Mouse (Mus musculus) cerebellum, adult 9-10 months (tissue): ENCODE results near the gene Ankrd34a.

Experiments used
- DNase-seq: peaks from one replicate; pipeline ENCODE4 v3.0.0; 2022

The Ankrd34a gene

GRCm38 (mm10) chr3:96596228-96596707 lies at the start of gene Ankrd34a:
Ankrd34a (plus strand) TSS chr3:96596636.
- peak; percentile 94 for DNase-seq

DNA sequence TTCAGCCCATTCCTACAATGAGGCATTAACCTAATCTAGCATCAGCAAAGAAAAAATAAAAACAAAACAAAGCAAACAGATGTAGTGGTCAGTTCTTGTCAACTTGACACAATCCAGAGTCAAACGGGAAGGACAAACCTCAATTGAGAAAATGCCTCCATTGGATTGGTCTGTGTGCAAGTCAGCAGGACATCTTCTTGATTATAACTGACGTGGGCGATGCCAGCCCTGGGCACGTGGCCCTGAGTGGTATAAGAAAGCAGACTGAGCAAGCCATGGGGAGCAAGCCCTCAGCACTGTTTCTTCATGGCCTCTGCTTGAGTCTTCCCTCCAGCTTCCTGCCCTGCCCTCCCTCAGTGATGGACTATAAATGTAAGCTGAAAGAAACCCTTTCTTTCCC lies 49.6 kb upstream of the Ankrd34a start:
- DNase-seq = no peak

GRCm38 (mm10) chr3:96547389-96547960 lies 49.0 kb upstream of the Ankrd34a start:
- DNase-seq = peak; percentile 81

- DNase-seq = no peak
These were observed 47.6 kb upstream of the Ankrd34a start for GRCm38 (mm10) chr3:96548824-96549223.

DNA sequence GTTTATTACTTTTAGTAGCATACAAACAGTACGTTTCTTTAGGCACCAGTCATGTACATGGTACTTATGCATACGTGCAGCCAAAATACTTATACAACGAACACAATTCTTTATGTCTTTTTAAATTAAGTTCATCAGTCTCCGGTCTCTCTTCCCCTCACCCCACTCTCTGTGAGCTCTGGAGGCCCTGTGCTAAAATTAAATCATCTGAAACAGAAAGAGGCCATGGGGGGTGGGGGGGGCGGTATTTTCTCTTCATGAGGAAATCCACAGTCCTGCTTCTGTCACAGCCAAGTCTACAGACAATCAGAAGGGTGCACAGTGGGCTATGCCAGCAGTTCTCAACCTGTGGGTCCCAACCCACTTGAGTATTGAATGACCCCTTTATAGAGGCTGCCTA lies 47.1 kb upstream of the Ankrd34a start:
- DNase-seq = no peak

DNA sequence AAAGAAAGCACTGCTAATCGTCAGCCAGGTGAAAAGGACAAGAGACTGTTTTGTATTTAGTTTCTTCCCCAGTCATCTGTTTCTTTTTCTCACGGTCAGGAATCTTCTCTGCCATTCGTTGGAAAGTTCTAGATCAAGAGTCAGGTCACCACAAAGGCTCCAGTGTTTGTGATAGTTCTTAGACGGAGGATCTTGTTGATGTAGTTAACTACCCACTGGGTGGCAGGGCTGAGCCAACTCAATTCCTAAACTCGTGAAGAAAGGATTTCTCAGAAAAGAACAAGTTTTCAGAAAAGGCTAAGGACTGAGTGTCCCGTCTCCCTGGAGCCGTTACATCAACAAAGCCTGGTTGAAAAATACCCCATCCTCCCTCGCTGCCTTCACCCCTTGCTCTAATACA lies 45.2 kb upstream of the Ankrd34a start:
- no peak for DNase-seq

DNA sequence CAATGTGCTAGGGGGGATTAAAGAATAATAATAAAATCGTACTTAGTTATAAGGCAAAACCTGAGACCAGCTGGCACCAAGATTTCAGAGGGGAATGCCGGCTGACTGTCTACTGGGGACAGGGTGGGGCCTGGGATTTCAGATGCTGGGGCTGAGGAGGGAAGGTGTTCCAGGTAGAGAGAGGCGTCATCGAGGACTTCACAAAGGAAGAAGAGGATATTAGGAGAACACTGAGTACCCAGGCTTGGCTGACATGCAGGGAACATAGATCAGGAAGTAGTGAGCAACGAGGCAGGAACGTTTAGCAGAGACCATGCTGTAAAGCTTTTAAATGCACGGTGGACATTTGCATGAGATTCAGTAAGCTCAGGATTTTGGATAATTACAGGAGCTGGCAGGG lies 44.5 kb upstream of the Ankrd34a start:
- no peak for DNase-seq

DNA sequence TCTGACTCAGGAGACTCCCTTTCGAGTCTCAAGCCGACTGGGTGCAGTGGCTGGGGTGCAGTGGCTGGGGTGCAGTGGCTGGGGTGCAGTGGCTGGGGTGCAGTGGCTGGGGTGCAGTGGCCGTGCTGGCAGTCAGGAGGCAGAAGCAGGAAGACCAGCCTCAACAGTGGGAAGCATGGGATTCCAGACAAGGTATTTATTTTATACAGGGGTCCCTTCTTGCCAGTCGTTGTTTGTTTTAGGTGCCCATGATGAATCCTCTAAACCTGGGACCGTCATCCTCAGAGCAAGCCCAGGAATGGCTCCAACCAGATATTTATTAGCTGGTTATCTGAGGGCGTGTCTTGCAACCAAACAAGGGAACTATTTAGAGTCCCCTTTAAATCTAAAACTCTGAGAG lies 42.8 kb upstream of the Ankrd34a start:
- no peak for DNase-seq

DNA sequence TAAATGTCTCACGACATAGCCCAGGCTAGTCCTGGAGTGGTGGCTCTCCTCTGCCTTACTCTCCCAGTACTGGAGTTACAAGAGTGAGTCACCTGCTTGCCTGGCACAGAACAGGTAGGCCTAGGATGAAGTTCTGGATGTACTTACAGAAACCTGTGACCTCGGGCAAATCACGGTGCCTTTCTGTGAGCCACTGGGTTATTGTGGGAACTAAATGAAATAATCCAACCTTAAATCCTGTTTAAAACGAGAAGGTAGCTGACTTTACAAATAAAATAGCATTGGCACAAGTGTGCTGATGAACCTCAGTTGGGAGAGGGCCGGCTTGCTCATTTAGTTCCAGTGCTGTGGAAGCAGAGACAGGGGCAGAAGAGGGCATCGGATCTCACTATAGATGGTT lies 42.2 kb upstream of the Ankrd34a start:
- no peak for DNase-seq

DNA sequence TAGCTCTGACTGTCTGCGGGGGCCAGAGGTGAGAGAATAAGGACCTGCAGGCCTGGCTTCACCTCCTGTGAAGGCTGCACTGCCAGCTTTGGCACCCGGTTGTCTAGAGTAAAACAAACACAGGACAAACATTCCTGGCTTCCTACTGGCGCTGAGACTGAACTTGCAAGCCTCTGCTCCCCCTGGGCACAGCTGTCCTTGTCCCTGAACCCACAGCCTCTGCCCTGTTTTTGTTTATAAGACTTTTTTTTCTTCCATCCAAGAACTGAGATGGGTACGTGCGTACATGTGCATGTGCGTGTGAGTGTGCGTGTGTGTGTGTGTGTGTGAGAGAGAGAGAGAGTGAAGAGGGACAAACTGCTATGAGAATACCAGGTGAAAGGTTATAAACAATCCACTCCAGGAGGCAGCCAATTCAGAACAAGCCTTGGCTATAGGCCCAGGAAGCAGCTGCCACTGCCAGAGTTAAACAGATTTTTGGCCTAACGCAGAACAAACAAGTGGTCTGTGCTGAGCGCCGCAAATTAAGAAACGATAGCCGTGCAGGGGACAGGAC lies 41.3 kb upstream of the Ankrd34a start:
- DNase-seq = peak; percentile 47

GRCm38 (mm10) chr3:96555999-96556614 lies 40.3 kb upstream of the Ankrd34a start:
- DNase-seq = no peak

- no peak for DNase-seq
These were observed 39.5 kb upstream of the Ankrd34a start for GRCm38 (mm10) chr3:96556651-96557635.

GRCm38 (mm10) chr3:96557694-96558093 lies 38.7 kb upstream of the Ankrd34a start, which contains the start of gene Txnip:
Txnip (plus strand) TSS chr3:96557957.
- peak; percentile 91 for DNase-seq

- DNase-seq = no peak
These were observed 38.3 kb upstream of the Ankrd34a start for GRCm38 (mm10) chr3:96558159-96558558.

DNA sequence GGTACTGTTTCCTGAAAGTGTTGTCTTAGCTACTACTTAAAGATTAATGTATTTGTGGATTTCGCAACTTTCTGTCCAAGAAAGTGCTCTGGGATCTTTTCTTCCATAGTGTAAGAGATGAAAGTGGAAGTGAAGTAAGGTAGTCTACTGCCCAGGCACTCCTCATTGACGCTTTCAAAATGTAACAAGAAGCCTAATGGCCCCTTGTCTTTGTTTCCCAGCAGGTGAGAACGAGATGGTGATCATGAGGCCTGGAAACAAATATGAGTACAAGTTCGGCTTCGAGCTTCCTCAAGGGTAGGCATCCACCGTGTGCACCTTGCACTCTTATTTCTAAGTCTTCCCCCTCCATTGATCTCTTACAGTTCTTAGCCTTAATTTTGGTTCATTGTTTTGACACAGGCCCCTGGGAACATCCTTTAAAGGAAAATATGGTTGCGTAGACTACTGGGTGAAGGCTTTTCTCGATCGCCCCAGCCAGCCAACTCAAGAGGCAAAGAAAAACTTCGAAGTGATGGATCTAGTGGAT lies 37.7 kb upstream of the Ankrd34a start:
- no peak for DNase-seq

DNA sequence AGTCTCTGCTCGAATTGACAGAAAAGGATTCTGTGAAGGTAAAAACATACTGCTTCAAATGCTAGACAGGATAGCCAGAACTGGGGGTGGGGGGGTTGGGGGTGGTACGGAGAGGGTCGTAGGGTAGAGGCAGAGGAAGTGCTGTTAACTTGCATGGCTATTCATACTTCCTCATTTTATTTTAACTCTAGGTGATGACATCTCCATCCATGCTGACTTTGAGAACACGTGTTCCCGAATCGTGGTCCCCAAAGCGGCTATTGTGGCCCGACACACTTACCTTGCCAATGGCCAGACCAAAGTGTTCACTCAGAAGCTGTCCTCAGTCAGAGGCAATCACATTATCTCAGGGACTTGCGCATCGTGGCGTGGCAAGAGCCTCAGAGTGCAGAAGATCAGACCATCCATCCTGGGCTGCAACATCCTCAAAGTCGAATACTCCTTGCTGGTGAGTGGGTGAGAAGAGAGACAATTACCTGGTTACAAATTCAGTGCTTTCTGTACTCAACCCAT lies 37.0 kb upstream of the Ankrd34a start:
- no peak for DNase-seq

DNA sequence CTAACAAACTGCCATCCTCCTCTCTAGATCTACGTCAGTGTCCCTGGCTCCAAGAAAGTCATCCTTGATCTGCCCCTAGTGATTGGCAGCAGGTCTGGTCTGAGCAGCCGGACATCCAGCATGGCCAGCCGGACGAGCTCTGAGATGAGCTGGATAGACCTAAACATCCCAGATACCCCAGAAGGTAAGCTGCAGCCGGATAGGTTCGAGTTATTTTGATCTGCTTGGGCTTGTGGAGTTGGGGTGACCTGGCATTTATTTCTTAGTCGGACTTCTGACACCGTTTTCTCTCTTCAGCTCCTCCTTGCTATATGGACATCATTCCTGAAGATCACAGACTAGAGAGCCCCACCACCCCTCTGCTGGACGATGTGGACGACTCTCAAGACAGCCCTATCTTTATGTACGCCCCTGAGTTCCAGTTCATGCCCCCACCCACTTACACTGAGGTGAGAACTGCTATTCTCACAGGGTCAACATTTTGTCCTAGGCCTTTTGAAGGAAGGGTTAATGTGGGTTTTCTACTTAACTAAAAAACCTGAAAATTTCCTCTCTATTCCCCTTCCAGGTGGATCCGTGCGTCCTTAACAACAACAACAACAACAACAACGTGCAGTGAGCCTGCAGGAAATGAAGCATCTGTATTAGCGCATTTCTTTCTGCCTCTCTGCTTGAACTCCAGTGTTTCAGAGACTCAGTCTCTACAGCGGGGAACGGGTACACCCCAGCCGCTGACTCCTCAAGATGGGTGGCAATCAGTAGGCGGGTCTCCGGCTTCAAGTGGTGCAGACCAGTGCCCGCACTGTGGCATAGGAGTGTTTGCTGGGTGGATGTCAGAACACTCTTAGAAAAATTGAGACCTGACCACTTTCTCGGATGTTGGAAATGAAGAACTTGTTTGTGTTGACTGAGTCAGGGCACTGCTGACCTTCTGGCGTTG lies 36.3 kb upstream of the Ankrd34a start:
- DNase-seq = no peak

DNA sequence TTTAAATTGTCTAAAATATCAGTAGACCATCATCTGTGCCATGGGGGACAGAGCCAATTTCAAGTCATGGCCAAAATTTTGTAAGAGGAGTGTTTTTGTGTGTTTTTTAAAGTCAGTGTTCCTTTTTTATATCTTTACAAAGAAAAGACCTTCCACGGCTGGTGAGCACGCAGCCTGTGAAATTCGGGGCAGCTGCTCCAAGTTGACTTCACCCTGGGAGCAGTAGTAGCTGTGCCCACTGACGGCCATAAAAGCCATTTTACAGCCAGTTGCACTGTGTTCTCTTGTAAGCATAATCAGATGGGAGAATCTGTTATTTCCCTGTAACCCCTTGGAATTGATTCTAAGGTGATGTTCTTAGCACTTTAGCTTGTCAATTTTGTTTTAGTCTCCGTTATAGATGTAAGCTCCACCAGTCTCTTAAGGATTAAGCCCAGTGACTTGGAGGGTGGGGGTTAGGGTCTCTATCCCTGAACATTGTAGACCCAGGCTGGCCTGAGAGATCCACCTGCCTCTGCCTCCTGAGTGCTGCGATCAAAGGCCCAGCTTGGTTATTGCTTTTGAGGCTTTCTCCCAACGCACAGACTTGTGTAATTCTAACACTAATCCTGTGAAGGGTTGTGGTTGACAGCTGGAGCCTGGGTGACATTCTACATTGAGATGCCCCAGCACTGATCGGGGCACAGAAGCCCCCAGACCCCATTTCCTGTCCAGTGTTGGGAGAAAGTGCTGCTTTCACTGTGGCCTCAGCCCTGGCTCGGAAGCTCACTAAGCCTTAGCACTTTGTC lies 35.4 kb upstream of the Ankrd34a start:
- DNase-seq = no peak

DNA sequence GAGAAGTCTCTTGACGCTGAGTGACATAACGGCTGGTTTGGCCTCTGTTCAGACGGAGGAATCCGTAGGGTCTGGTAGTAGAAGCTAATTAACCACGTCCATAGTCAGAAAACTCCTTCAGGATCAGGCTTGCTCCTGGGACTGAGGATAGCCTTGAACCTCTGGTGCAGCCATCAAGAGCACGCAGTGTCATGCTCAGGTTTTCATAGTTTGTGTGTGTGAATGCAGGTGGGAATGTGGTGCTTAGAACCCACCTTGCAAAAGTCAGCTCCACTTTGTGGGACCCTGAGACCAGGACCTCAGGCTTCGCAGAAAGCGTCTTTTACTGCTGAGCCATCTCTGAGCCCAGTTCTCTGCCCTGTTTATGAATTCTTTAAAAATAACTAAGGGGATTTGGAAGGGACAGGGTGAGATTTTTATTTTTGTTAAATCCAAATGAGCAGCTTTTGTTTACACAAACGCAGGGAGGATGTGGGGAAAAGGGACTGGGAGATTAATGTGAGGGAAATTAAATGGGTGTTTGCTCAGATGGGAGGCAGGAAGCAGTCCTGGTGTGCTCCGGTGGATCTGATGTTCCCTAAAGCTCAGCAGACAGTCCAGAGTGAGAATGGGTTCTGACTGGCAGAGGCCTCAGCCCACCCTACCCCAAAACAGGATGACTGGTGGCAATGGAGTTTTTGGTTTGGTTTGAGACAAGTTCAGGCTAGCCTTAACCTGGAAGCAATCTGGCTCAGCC lies 34.3 kb upstream of the Ankrd34a start:
- DNase-seq = no peak

- no peak for DNase-seq
These were observed 33.2 kb upstream of the Ankrd34a start for GRCm38 (mm10) chr3:96563267-96563666.
